Mouse (Mus musculus): ENCODE results near the gene Arhgef7.
"Not testable (repeated sequence)": the region's sequence is repeated elsewhere in the genome, so short reads cannot be mapped to it uniquely, and the experiment has no call there.

Gene Arhgef7

GRCm38 (mm10) chr8:11831939-11832338 is 104.4 kb downstream of the Arhgef7 start:
- no peak for DNase-seq (ENCODE audit: low spot score in 2 of 2)

- no peak for DNase-seq (ENCODE audit: low spot score in 2 of 2)
Measured at GRCm38 (mm10) chr8:11833157-11833556, 105.6 kb downstream of the Arhgef7 start.

GRCm38 (mm10) chr8:11834200-11834599 is 106.7 kb downstream of the Arhgef7 start:
- no peak for DNase-seq (ENCODE audit: low spot score in 2 of 2)

DNA sequence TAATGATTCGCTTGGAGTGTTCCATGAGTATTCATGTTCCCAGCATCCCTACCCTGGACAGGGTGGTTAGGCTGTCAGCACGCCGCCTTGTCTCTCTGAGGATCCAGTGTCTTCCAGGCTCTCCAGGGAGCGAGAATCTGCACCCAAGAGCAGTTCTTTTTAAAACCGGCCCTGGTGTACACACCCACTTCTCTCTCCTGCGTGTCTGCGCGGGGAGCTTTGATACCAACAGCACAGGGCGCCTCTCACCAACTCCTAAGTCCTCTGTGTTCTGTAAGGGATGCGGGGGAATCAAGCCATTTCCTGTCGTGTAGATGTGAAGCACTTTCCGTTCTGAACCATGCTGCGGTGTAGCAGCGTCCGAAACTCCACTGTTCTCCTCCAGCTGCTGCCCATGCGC is 107.2 kb downstream of the Arhgef7 start:
- no peak for DNase-seq (ENCODE audit: low spot score in 2 of 2)

GRCm38 (mm10) chr8:11840174-11840573 is 112.7 kb downstream of the Arhgef7 start, which contains the start of gene Tex29:
Tex29 (plus strand) TSS chr8:11840474.
- no peak for DNase-seq (ENCODE audit: low spot score in 2 of 2)

GRCm38 (mm10) chr8:11841571-11841970 is 114.0 kb downstream of the Arhgef7 start:
- DNase-seq (ENCODE audit: low spot score in 2 of 2) = no peak

DNA sequence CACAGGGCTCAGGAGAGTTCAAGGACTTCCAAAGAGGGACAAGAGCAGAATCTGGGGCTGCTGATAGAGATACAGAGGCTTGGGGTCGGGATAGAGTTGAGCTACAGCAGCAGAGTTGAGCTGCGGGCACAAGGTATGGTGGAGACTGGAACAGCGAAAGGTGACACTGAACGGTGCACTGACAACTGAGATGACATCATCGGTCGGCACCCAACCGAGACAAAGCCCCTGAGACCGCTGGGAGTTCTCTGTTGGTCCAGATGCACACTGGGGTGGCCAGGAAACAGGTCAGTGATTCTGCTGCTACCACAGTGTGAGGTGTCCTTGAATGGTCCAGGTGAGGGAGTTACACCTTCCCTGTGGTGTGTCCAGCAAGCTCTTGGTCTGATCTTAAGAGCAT is 115.2 kb downstream of the Arhgef7 start:
- DNase-seq (ENCODE audit: low spot score in 2 of 2) = no peak

DNA sequence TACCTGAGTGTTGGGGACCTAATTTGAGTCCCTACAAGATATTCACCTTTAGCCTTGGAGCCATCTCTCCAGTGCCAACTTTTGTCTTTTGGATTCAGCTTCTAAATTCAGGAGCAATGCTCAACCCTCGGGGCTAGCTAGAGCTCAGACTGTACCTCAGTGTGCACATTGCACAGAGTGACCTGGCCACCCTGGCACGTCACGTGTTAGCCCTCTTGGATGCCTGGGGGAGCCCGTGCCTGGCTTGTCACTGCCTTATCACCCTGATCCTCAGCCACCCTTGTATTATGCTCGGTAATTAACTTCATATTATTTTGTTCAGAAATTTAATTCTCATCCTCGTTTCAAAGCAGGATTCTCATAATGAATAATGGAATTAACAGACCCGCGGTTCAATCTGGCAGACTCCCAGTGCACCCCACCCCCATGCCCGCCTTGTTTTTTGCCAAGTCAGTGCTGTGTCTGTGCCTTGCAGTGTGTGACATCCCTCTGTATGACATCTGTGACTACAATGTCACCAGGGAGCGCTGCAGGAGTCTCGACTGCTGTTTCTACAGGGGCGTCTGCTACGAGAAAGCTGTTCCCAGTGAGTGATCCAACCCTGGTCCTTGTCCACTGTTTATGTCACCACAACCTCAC is 116.3 kb downstream of the Arhgef7 start:
- DNase-seq (ENCODE audit: low spot score in 2 of 2) = no peak

DNA sequence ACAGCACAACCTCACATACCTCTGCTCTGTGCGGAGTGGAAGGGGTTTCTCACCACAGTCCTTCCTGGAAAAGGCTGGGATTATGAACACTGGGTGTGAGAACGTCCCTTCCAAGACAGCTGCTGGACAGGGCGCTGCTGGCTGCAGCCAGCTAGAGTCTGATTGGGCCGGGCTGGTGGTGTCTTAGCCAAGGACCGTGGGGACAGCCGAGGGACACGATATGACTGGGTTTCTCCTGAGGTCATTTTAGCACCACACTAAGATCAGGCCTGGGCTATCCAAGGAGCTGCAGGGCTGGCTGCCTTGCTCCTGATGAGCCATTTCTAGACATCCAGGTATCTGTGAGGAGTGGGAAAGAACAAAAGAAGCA is 116.8 kb downstream of the Arhgef7 start:
- DNase-seq (ENCODE audit: low spot score in 2 of 2) = no peak

GRCm38 (mm10) chr8:11846807-11847206 is 119.3 kb downstream of the Arhgef7 start:
- DNase-seq (ENCODE audit: low spot score in 2 of 2) = no peak

- DNase-seq (ENCODE audit: low spot score in 2 of 2) = no peak
Measured at GRCm38 (mm10) chr8:11867832-11868231, 140.3 kb downstream of the Arhgef7 start.

- not testable (repeated sequence) for DNase-seq (ENCODE audit: low spot score in 2 of 2)
Measured at GRCm38 (mm10) chr8:11874227-11874626, 146.7 kb downstream of the Arhgef7 start.

- DNase-seq (ENCODE audit: low spot score in 2 of 2) = no peak
Measured at GRCm38 (mm10) chr8:11884646-11885045, 157.1 kb downstream of the Arhgef7 start.
